In genomic region chr2:155308936-155309592, GRCm38 (mm10) we compare ENCODE assay signal across 8 mouse cellular contexts. TPM values are rescaled to one million over a fixed set of nuclear protein-coding genes. Genes with fewer than 3 reads are reported as not detected.
DNase-seq lines count a peak whose midpoint lies in the region; ATAC-seq and TF ChIP-seq lines count a peak whose summit lies in the region.

No protein-coding gene starts in this region.

- H3K27ac ChIP-seq in neural tube, embryonic 12.5 days = no peak overlapping the region
- H3K27ac ChIP-seq in heart, adult 2 months = peak overlapping the region; percentile 24; the same call in 1 of the 2 replicates
- peak overlapping the region; percentile 76 for H3K27ac ChIP-seq in neural tube, embryonic 13.5 days (replicated peaks)

- ATAC-seq in neural tube, embryonic 12.5 days (ENCODE audit: low FRiP score, low read depth) = no peak
- 0 out of 2 replicates have a peak, but pooled peaks have one; percentile 39 for ATAC-seq in common myeloid progenitor, adult 5-6 weeks (replicated peaks; ENCODE audit: low read depth, poor library complexity, severe bottlenecking)
- peak; percentile 40; the same call in 1 of the 2 replicates for ATAC-seq in neural tube, embryonic 13.5 days (ENCODE audit: low read depth)
- ATAC-seq in erythroid progenitor cell, adult 5-6 weeks (replicated peaks; ENCODE audit: low FRiP score, poor library complexity, severe bottlenecking) = no peak

- H3K27me3 ChIP-seq in neural tube, embryonic 12.5 days (replicated peaks) = no peaks in the 10 kb centered on the region
- no peaks in the 10 kb centered on the region for H3K27me3 ChIP-seq in heart, adult 2 months (ENCODE audit: control insufficient read depth, insufficient read depth, low read length)
- H3K27me3 ChIP-seq in neural tube, embryonic 13.5 days = no peaks in the 10 kb centered on the region

- WGBS in neural tube, embryonic 12.5 days = 41% methylated on average over 3 of the region's 3 CpGs
- 12% methylated on average over 3 of the region's 3 CpGs for WGBS in heart, adult 2 months
- WGBS in neural tube, embryonic 13.5 days = 37% methylated on average over 3 of the region's 3 CpGs

- TF ChIP-seq EP300 in heart, adult 2 months (IDR thresholded peaks at IDR 0.05; ENCODE audit: insufficient read depth, low read depth, low read length) = no peak

- DNase-seq in neural tube, embryonic 10.5 days (ENCODE audit: extremely low spot score, low spot score) = no peak
- DNase-seq in heart, adult 2 months = peak in 1 of 2 experiments; percentile 45
- DNase-seq in kidney, postnatal 10 days = peak; percentile 52
- DNase-seq in left cerebral cortex, adult 9 months (ENCODE audit: low spot score in 2 of 2) = no peak

- intact Hi-C loops in heart, adult 2 months (cut with DNase I) = no loop called here

- 0 out of 2 replicates have a peak overlapping the region, but pooled peaks have one; percentile 17 for H3K9ac ChIP-seq in neural tube, embryonic 12.5 days
- H3K9ac ChIP-seq in heart, adult 2 months (ENCODE audit: low read depth, low read length) = peak overlapping the region; percentile 36; the same call in 1 of the 2 replicates
- no peak overlapping the region for H3K9ac ChIP-seq in neural tube, embryonic 13.5 days

- H3K79me2 ChIP-seq in heart, adult 2 months (replicated peaks; ENCODE audit: control insufficient read depth, insufficient read depth, low read length) = no peaks in the 10 kb centered on the region

- no peaks in the 10 kb centered on the region for H3K9me3 ChIP-seq in neural tube, embryonic 12.5 days
- H3K9me3 ChIP-seq in neural tube, embryonic 13.5 days = no peaks in the 10 kb centered on the region

- no peak overlapping the region for H3K4me3 ChIP-seq in neural tube, embryonic 12.5 days
- no peak overlapping the region for H3K4me3 ChIP-seq in heart, adult 2 months
- no peak overlapping the region for H3K4me3 ChIP-seq in neural tube, embryonic 13.5 days

- peaks cover 25% of the 10 kb centered on the region for H3K36me3 ChIP-seq in neural tube, embryonic 12.5 days
- no peaks in the 10 kb centered on the region for H3K36me3 ChIP-seq in heart, adult 2 months (ENCODE audit: control insufficient read depth, insufficient read depth, low read length)
- H3K36me3 ChIP-seq in neural tube, embryonic 13.5 days = peaks cover 42% of the 10 kb centered on the region

- no peak overlapping the region for H3K4me2 ChIP-seq in neural tube, embryonic 12.5 days (replicated peaks)
- no peak overlapping the region for H3K4me2 ChIP-seq in neural tube, embryonic 13.5 days

- no peaks in the 10 kb centered on the region; the same call in 1 of the 2 replicates for H3K4me1 ChIP-seq in neural tube, embryonic 12.5 days
- peaks cover 5% of the 10 kb centered on the region; the same call in 1 of the 2 replicates for H3K4me1 ChIP-seq in heart, adult 2 months (ENCODE audit: control insufficient read depth, insufficient read depth, low read length)
- H3K4me1 ChIP-seq in neural tube, embryonic 13.5 days (replicated peaks) = peaks cover 9% of the 10 kb centered on the region

- no peak for TF ChIP-seq POLR2A in heart, adult 2 months (IDR thresholded peaks at IDR 0.05; ENCODE audit: insufficient read depth, low read depth, low read length)

- peak; percentile 65 for TF ChIP-seq CTCF in heart, adult 2 months (IDR thresholded peaks at IDR 0.05)

RNA-seq across cellular contexts. Expression of gene Map1lc3a, which starts 33.0 kb away (rescaled TPM):
- 275 and 301 TPM in 2 replicates for polyA plus RNA-seq in neural tube, embryonic 12.5 days (2016; fragmentation: Nextera tagmentation; extraction: Ambion mirVana)
- total RNA-seq in common myeloid progenitor, adult 5-6 weeks (2017) = 0.37 and 1.2 TPM in 2 replicates
- total RNA-seq in heart, adult 2 months (2021) = 100 to 1,000 TPM; 713 to 821 TPM
- polyA plus RNA-seq in heart, adult 2 months (2012; rRNA removed) = 933 and 1,030 TPM in 2 replicates
- polyA plus RNA-seq in neural tube, embryonic 13.5 days (2015; fragmentation: Nextera tagmentation; extraction: Ambion mirVana) = 390 and 452 TPM in 2 replicates
- not detected in 2 replicates for total RNA-seq in erythroid progenitor cell, adult 5-6 weeks (2015; ENCODE audit: low replicate concordance)
- total RNA-seq in erythroid progenitor cell, adult 5-6 weeks (2017; ENCODE audit: low replicate concordance) = 2.8 TPM in 1 of 2 replicates, not detected in the other

RNA-seq across cellular contexts. Expression of gene Pigu, which starts 48.2 kb away (rescaled TPM):
- 44.5 and 45.8 TPM in 2 replicates for polyA plus RNA-seq in neural tube, embryonic 12.5 days (2016; fragmentation: Nextera tagmentation; extraction: Ambion mirVana)
- 36.7 and 37.8 TPM in 2 replicates for total RNA-seq in common myeloid progenitor, adult 5-6 weeks (2017)
- 10 to 100 TPM; 26.2 to 26.6 TPM for total RNA-seq in heart, adult 2 months (2021)
- polyA plus RNA-seq in heart, adult 2 months (2012; rRNA removed) = 44.8 and 73.8 TPM in 2 replicates
- polyA plus RNA-seq in neural tube, embryonic 13.5 days (2015; fragmentation: Nextera tagmentation; extraction: Ambion mirVana) = 51.3 and 55.5 TPM in 2 replicates
- 5.9 and 22.3 TPM in 2 replicates for total RNA-seq in erythroid progenitor cell, adult 5-6 weeks (2015; ENCODE audit: low replicate concordance)
- 15.1 and 15.7 TPM in 2 replicates for total RNA-seq in erythroid progenitor cell, adult 5-6 weeks (2017; ENCODE audit: low replicate concordance)

Comparison
In these comparisons a context has a peak if more than half of its experiments do, and no peak if none do; other contexts are left out.
1. ATAC-seq: peak in common myeloid progenitor, adult 5-6 weeks (single experiment) and neural tube, embryonic 13.5 days (single experiment); none in neural tube, embryonic 12.5 days (single experiment) and erythroid progenitor cell, adult 5-6 weeks (single experiment).
2. RNA of gene Map1lc3a, which starts 33.0 kb away (total RNA-seq): 713 to 821 TPM in heart, adult 2 months; 0.37 to 1.2 TPM in common myeloid progenitor, adult 5-6 weeks and 2.8 TPM in erythroid progenitor cell, adult 5-6 weeks; every median in the first group is over 100 times any median in the second.